Mouse (Mus musculus) liver, postnatal 0 days (tissue): ENCODE data around the gene Bcl7b.

Experiments
- CTCF ChIP-seq: sonication (generic); IDR thresholded peaks from 2 replicates; pipeline ENCODE4 v1.5.1; 2016; ENCODE audit warnings: antibody characterized with exemption, low read depth
- EP300 ChIP-seq: IDR thresholded peaks from 2 replicates; pipeline ENCODE4 v1.6.1; 2016; ENCODE audit warnings: antibody characterized with exemption, low read depth, mild to moderate bottlenecking

GRCm38 (mm10) chr5:135202763-135203162, 34.7 kb downstream of the Bcl7b start:
- TF ChIP-seq CTCF: no peak
- no peak for TF ChIP-seq EP300
